Mouse (Mus musculus): ENCODE results near the gene Yaf2. TPM values are rescaled to one million over a fixed set of nuclear protein-coding genes. Genes with fewer than 3 reads are reported as not detected.
"Not testable (repeated sequence)": the region's sequence is repeated elsewhere in the genome, so short reads cannot be mapped to it uniquely, and the experiment has no call there.

The Yaf2 gene
- total RNA-seq, 2 experiments from 2014 or later = 22.9 to 28.2 TPM

DNA sequence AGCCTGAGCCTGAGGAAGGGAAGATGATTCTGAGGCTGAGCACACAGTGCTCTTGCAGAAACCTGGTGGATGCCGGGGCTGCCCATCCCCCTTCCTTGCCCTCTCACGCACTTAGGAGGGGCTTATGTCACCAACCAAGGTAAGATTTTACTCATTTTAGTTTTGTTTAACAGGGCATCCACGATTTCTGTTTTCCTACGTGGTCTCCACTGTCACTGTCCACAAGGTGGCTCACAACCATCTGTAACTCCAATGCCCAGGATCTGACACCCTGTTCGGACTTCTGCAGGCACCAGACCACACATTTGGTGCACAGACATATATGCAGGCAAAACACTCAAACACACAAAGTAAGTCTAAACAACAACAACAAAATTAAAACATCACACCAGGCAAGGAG is 73.9 kb downstream of the Yaf2 start:
- ATAC-seq (replicated peaks; ENCODE audit: low FRiP score, low TSS enrichment, poor library complexity, severe bottlenecking) = no peak

GRCm38 (mm10) chr15:93262274-93262673 is 74.5 kb downstream of the Yaf2 start:
- ATAC-seq (replicated peaks; ENCODE audit: low FRiP score, low TSS enrichment, poor library complexity, severe bottlenecking) = no peak

GRCm38 (mm10) chr15:93259933-93260332 is 76.8 kb downstream of the Yaf2 start:
- no peak for ATAC-seq (replicated peaks; ENCODE audit: low FRiP score, low TSS enrichment, poor library complexity, severe bottlenecking)

DNA sequence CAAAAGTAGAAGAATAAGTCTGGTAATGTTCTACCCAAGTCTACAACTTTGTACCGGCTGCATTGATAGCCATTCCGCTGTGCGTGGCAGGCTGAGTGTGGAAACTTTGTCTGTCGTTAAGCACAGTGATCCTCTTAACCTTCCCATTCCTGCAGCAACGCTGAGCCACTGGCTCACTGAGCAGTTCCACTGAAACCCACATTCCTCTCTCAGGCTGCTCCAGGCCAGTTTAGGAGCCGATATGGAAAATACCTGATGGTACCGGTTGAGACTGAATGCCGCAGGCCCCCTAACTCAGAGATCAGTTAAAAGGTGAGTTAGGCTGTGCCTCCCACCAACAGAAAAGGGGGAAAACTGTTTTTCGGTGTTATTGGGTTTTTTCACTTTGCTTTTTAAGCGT is 81.4 kb downstream of the Yaf2 start:
- ATAC-seq (replicated peaks; ENCODE audit: low FRiP score, low TSS enrichment, poor library complexity, severe bottlenecking) = no peak

DNA sequence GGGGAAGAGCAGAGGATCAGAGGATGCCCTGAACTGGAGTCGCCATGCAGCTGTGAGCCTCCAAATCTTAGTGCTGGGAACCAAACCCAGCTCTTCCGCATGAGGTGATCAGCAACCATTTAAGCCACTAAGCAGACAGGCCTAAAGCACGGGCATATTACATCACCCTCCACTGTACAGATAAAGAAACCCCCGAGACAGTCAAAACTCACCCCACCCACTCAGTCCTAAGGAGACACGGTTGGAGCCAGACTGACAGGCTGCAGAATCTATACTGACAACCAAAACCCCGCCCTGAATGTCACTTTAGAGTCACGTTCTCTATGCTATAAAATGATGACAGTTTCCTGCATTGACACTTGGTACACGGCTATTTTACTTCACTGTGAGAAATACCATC is 83.6 kb downstream of the Yaf2 start:
- ATAC-seq (replicated peaks; ENCODE audit: low FRiP score, low TSS enrichment, poor library complexity, severe bottlenecking) = no peak

DNA sequence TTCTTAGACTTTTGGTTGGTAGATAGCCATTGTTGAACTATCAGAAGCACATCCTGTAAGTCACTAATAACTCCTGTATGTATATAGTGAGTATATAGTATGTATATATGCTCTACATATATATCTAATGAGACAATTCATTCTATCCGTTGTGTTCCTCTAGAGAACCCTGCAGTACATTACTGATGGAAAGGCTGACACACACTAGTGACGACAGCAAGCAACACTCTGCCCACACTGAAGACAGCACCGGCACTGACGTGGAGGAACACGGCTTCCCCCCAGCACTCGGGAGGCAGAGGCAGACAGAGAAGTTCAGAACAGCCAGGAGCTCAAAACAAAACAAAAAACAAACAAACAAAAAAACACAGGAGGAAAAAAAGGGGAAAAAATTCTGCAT is 84.3 kb downstream of the Yaf2 start:
- no peak for ATAC-seq (replicated peaks; ENCODE audit: low FRiP score, low TSS enrichment, poor library complexity, severe bottlenecking)

- no peak; the same call in 1 of the 2 replicates for ATAC-seq (replicated peaks; ENCODE audit: low FRiP score, low TSS enrichment, poor library complexity, severe bottlenecking)
Observed at GRCm38 (mm10) chr15:93251553-93252250, 85.0 kb downstream of the Yaf2 start.

GRCm38 (mm10) chr15:93243202-93243601 is 93.5 kb downstream of the Yaf2 start:
- ATAC-seq (replicated peaks; ENCODE audit: low FRiP score, low TSS enrichment, poor library complexity, severe bottlenecking) = no peak

- not testable (repeated sequence) for ATAC-seq (replicated peaks; ENCODE audit: low FRiP score, low TSS enrichment, poor library complexity, severe bottlenecking)
Observed at GRCm38 (mm10) chr15:93236456-93236855, 100.3 kb downstream of the Yaf2 start.

Other genes with a start within 250 kb of the Yaf2 start
- gene Gxylt1, start 61.8 kb downstream of the Yaf2 start, total RNA-seq (2014; fragmentation: Nextera tagmentation) = 7.2 and 8.2 TPM in 2 replicates
- gene Gxylt1, start 61.8 kb downstream of the Yaf2 start, total RNA-seq (2017) = 11.0 and 12.6 TPM in 2 replicates
- 143 and 165 TPM in 2 replicates for gene Zcrb1, start 61.4 kb upstream of the Yaf2 start, total RNA-seq (2014; fragmentation: Nextera tagmentation)
- gene Zcrb1, start 61.4 kb upstream of the Yaf2 start, total RNA-seq (2017) = 135 and 137 TPM in 2 replicates
- 60.3 and 65.1 TPM in 2 replicates for gene Pphln1, start 61.4 kb upstream of the Yaf2 start, total RNA-seq (2014; fragmentation: Nextera tagmentation)
- gene Pphln1, start 61.4 kb upstream of the Yaf2 start, total RNA-seq (2017) = 37.9 and 57.9 TPM in 2 replicates